Mouse (Mus musculus) heart, postnatal 0 days (tissue): ENCODE measurements around the gene Gnl3l. TPM values are rescaled to one million over a fixed set of nuclear protein-coding genes. Genes with fewer than 3 reads are reported as not detected.

Source experiments
- ATAC-seq: fragments of 200-750 bp; cut with Nextera tagmentation; 2 replicates; pipeline ENCODE4 v1.8.0; 2017; ENCODE audit warnings: low read depth, moderate number of reproducible peaks, moderate library complexity; ENCODE audit not compliant: insufficient read depth
- DNase-seq: peaks from one replicate; pipeline ENCODE4 v3.0.0-alpha.2; 2016; ENCODE audit warnings: low spot score
- H3K27ac ChIP-seq: fragments of 300-500 bp; sonication (generic); 2 replicates; pipeline ENCODE4 v1.5.1; 2014; ENCODE audit warnings: low read depth, mild to moderate bottlenecking
- H3K27me3 ChIP-seq: fragments of 300-500 bp; sonication (generic); 2 replicates; pipeline ENCODE4 v1.6.1; 2014; ENCODE audit warnings: low read length, mixed read lengths; ENCODE audit not compliant: control insufficient read depth, insufficient read depth
- H3K36me3 ChIP-seq: fragments of 300-500 bp; sonication (generic); replicated peaks from 2 replicates; pipeline ENCODE4 v1.6.1; 2014; ENCODE audit warnings: low read length, mixed read lengths; ENCODE audit not compliant: control insufficient read depth, insufficient read depth
- H3K4me1 ChIP-seq: fragments of 300-500 bp; sonication (generic); 2 replicates; pipeline ENCODE4 v1.6.1; 2014; ENCODE audit warnings: antibody characterized with exemption; ENCODE audit not compliant: control insufficient read depth, insufficient read depth
- H3K4me2 ChIP-seq: fragments of 300-500 bp; sonication (generic); 2 replicates; pipeline ENCODE4 v1.6.1; 2014; ENCODE audit warnings: low read depth, mild to moderate bottlenecking, low read length, moderate library complexity
- H3K4me3 ChIP-seq: fragments of 300-500 bp; sonication (generic); 2 replicates; pipeline ENCODE4 v1.5.1; 2014; ENCODE audit warnings: low read depth, low read length
- H3K9ac ChIP-seq: fragments of 300-500 bp; sonication (generic); replicated peaks from 2 replicates; pipeline ENCODE4 v1.6.1; 2014; ENCODE audit warnings: low read depth, low read length, mixed read lengths
- H3K9me3 ChIP-seq: fragments of 300-500 bp; sonication (generic); replicated peaks from 2 replicates; pipeline ENCODE4 v1.6.1; 2016; ENCODE audit warnings: low read length; ENCODE audit not compliant: control insufficient read depth
- CTCF ChIP-seq: IDR thresholded peaks from 2 replicates; pipeline ENCODE4 v1.5.1; 2016; ENCODE audit warnings: antibody characterized with exemption, control low read depth, low read depth
- EP300 ChIP-seq: IDR thresholded peaks from 2 replicates; pipeline ENCODE4 v1.6.1; 2016; ENCODE audit warnings: antibody characterized with exemption, low read depth
- WGBS: fragments of 180-500 bp; shearing (Covaris S2); extraction: QIAGEN DNeasy Blood & Tissue Kit; methylation state at CpG from one replicate; pipeline ENCODE4 v1.1.7; 2014; 5-methylcytosine and 5-hydroxymethylcytosine counted together
- polyA plus RNA-seq: library from polyadenylated mRNA; unstranded; fragments of >200 nt; fragmentation: Nextera tagmentation; extraction: Ambion mirVana; gene quantifications from 2 replicates; pipeline ENCODE4 v1.2.1, GENCODE M21; 2015
- total RNA-seq: library from RNA; depleted of rRNA; stranded (reverse); fragments of >200 nt; gene quantifications from 2 replicates; pipeline ENCODE4 v1.2.3, GENCODE M21; 2014; ENCODE audit warnings: low replicate concordance

The Gnl3l gene
- total and polyA plus RNA-seq, 2 experiments from 2014 or later, result 15.4 to 27.0 TPM

GRCm38 (mm10) chrX:151046321-151046720 is 29.2 kb upstream of the Gnl3l start:
- Histone ChIP-seq H3K4me3 (peak overlapping the region; percentile 78), H3K9me3 (no peaks in the 10 kb centered on the region), H3K27me3 (no peaks in the 10 kb centered on the region), H3K4me2 (peak overlapping the region; percentile 57), H3K9ac (no peak overlapping the region; the same call in 1 of the 2 replicates), H3K4me1 (peaks cover 8% of the 10 kb centered on the region), H3K27ac (peak overlapping the region; percentile 76; the same call in 1 of the 2 replicates), H3K36me3 (no peaks in the 10 kb centered on the region)
- WGBS, result 41% methylated on average over 11 of the region's 11 CpGs
- ATAC-seq (no peak), DNase-seq (no peak)
- no peak for TF ChIP-seq EP300
- no peak for TF ChIP-seq CTCF

- TF ChIP-seq EP300, result no peak
- TF ChIP-seq CTCF, result no peak
- ATAC-seq (no peak), DNase-seq (no peak)
- H3K27me3 ChIP-seq, result no peaks in the 10 kb centered on the region
- H3K27ac ChIP-seq, result peak within 1 kb of the TSS; percentile 76
- peak within 1 kb of the TSS; percentile 57 for H3K9ac ChIP-seq
- H3K36me3 ChIP-seq, result no peaks in the 10 kb centered on the region
- WGBS, result 87% methylated on average over 8 of the region's 8 CpGs
- H3K4me2 ChIP-seq, result peak within 1 kb of the TSS; percentile 57
- H3K4me3 ChIP-seq, result peak within 1 kb of the TSS; percentile 78
- H3K9me3 ChIP-seq, result no peaks in the 10 kb centered on the region
- peaks cover 8% of the 10 kb centered on the region for H3K4me1 ChIP-seq
Measured at GRCm38 (mm10) chrX:151045850-151046249, 28.7 kb upstream of the Gnl3l start, which contains the start of gene Fgd1. Gene Fgd1, plus strand, starts transcription at chrX:151046150.

GRCm38 (mm10) chrX:151041223-151041622 is 24.1 kb upstream of the Gnl3l start:
- Histone ChIP-seq H3K4me2 (no peak overlapping the region), H3K4me1 (no peaks in the 10 kb centered on the region), H3K4me3 (no peak overlapping the region), H3K9ac (no peak overlapping the region), H3K9me3 (no peaks in the 10 kb centered on the region), H3K36me3 (no peaks in the 10 kb centered on the region), H3K27ac (no peak overlapping the region), H3K27me3 (no peaks in the 10 kb centered on the region)
- TF ChIP-seq EP300, result no peak
- no peak for TF ChIP-seq CTCF
- ATAC-seq, result no peak
- WGBS, result 68% methylated on average over 5 of the region's 5 CpGs
- no peak for DNase-seq

GRCm38 (mm10) chrX:151031400-151031799 is 14.3 kb upstream of the Gnl3l start:
- WGBS, result 46% methylated on average over 3 of the region's 3 CpGs
- peak; percentile 17 for DNase-seq
- Histone ChIP-seq H3K4me3 (no peak overlapping the region), H3K36me3 (no peaks in the 10 kb centered on the region), H3K9me3 (no peaks in the 10 kb centered on the region), H3K27ac (peak overlapping the region; percentile 50), H3K9ac (no peak overlapping the region), H3K27me3 (no peaks in the 10 kb centered on the region), H3K4me2 (no peak overlapping the region), H3K4me1 (no peaks in the 10 kb centered on the region)
- ATAC-seq, result no peak
- TF ChIP-seq EP300 (no peak), CTCF (no peak)

- no peak for ATAC-seq
- Histone ChIP-seq H3K9me3 (no peaks in the 10 kb centered on the region), H3K4me1 (no peaks in the 10 kb centered on the region), H3K27me3 (no peaks in the 10 kb centered on the region), H3K4me3 (no peak overlapping the region), H3K27ac (no peak overlapping the region), H3K9ac (no peak overlapping the region), H3K36me3 (no peaks in the 10 kb centered on the region), H3K4me2 (no peak overlapping the region)
- TF ChIP-seq EP300 (no peak), CTCF (no peak)
- DNase-seq, result no peak
- WGBS, result 69% methylated on average over 3 of the region's 3 CpGs
Measured at GRCm38 (mm10) chrX:151018798-151019197, 1.7 kb upstream of the Gnl3l start.

- Histone ChIP-seq H3K27ac (peak overlapping the region; percentile 78), H3K27me3 (no peaks in the 10 kb centered on the region), H3K36me3 (0 out of 2 replicates have a peak, but pooled peaks cover 3% of the 10 kb centered on the region), H3K9ac (peak overlapping the region; percentile 40; the same call in 1 of the 2 replicates), H3K4me2 (peak overlapping the region; percentile 64), H3K9me3 (no peaks in the 10 kb centered on the region), H3K4me1 (no peaks in the 10 kb centered on the region), H3K4me3 (peak overlapping the region; percentile 55)
- ATAC-seq (no peak), DNase-seq (no peak)
- TF ChIP-seq CTCF (no peak), EP300 (no peak)
- 10% methylated on average over 3 of the region's 3 CpGs for WGBS
Measured at GRCm38 (mm10) chrX:151017897-151018296, 775 bp upstream of the Gnl3l start.
